Mouse (Mus musculus) urinary bladder, adult 18-20 months (tissue): ENCODE measurements at regions not wholly inside any gene's neighbourhood (a gene's known extent, or its start where the extent isn't known, plus 50 kb on each side); places are given as distances from the start of the nearest gene placed in this dataset.
A peak's percentile ranks its signal among the peaks of the same experiment; 100 is the strongest.

Experiments used
- DNase-seq, 2 experiments: peaks; one replicate each; pipeline ENCODE4 v3.0.0; 2022; ENCODE audit warnings: low spot score in 2 of 2, mixed read lengths in 2 of 2

GRCm38 (mm10) chr1:88960142-88960541 is 110.1 kb upstream of the Sh3bp4 start:
- no peak for DNase-seq

- DNase-seq, result no peak
Measured at GRCm38 (mm10) chr1:88964045-88964747, 106.0 kb upstream of the Sh3bp4 start.

DNA sequence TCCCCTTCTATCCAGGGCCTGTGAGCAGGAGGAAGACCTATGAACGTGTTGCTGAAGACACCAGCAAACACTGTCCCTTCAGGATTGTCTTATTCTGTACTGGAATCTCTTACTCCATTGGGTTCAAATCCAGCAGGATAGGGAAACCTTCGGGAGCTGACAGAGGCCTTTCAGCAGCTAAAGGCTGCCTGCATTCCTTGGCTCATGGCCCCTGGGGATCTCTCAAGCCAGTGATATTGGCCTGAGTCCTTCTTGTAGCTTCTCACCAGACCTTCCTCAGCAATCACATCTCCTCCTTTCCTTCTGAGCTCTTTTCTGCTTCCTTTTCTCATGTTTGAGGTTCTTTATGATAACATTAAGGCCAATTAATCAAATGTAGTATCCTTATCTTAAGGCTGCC is 103.8 kb upstream of the Sh3bp4 start:
- no peak for DNase-seq

GRCm38 (mm10) chr1:88968142-88968541 is 102.1 kb upstream of the Sh3bp4 start:
- no peak for DNase-seq

DNA sequence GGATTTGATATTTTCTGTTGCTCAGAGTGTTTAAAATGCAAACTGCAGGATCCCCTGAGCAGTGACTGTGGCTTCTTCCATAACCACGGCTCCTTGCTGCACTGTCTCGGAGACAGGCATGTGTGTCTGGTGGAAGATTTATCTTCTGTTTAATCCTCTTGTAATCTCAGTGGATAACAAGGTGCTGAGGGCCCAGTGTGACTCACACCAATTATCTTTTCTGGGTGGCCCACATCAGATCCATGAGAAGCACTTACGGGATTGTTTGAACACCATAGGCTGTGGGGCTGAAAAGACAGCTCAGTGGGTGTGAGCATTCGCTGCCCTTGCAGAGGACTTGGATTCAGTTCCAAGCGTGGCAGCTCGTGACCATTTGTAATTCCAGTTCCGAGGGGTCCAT is 101.2 kb upstream of the Sh3bp4 start:
- no peak for DNase-seq

DNA sequence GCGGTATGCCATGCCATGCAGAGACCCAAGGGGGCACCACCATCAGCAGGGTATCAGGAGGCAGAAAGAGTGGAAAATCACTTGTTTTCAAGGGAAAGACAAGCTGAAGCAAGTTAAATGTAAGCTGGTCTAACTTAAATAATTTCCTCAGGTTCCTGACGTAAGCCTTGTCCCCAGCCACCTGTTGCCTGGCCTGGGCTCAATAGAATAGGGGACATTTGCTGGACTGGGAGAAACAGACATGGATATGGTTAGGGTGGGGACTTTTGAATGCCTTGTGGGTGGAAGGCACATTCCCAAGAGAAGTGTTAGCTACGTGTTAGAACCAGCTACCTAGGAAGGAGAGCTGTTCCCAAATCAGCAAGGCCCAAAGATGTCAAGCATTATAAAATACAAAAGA is 100.6 kb upstream of the Sh3bp4 start:
- DNase-seq, result no peak

DNA sequence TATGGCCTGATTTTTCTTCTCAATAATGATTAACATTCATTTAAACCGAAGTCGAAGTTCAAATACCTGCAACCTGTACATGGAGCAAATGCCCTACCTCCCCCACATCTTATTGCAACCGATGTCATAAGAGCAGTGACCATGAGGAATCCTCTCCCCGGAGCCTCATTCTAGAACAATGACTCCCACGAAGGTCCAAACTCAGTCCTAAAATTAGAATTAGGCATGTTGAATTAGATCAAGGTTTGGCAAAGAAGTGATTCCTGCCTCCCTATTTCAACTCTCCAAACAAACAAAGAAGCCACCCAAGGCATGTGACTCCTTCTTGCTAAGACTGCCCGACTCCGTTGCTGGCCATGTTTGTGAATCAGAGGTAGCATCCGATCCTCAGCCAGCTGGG is 94.1 kb upstream of the Sh3bp4 start:
- DNase-seq, result no peak

DNA sequence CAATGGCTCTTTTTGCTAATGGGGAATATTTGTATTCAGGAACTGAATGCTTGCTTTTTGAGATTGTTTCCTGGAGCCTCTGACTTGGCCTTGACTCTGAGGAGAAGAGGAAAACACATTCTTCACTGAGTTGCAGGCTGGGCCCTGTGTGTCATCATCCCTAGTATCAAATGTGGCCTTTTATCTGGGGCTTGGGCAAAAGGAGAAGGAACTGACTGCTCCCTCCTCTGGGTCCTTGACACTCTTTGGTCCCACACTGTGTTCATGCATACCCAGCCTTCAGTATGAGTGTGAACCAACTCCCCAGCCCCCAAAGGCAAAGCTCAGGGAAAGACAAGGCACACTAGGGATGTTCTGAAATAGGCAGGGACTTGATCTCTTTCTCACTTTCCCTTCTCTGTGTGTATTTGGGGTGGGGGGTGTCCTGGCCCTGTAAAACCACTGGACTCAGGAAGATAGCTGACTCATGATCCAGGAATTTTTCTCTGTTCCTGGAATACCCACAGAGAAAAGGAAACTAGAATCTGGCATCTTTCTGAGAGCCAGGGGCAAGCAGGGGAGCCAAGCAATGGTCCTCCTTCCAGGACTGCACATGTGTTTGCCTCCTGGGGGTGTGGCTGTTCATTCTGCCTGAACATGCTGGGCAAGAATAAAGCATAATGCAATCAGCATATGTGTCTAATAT is 82.1 kb upstream of the Sh3bp4 start:
- DNase-seq, result no peak

- no peak for DNase-seq
Measured at GRCm38 (mm10) chr1:88994588-88995331, 75.5 kb upstream of the Sh3bp4 start.

DNA sequence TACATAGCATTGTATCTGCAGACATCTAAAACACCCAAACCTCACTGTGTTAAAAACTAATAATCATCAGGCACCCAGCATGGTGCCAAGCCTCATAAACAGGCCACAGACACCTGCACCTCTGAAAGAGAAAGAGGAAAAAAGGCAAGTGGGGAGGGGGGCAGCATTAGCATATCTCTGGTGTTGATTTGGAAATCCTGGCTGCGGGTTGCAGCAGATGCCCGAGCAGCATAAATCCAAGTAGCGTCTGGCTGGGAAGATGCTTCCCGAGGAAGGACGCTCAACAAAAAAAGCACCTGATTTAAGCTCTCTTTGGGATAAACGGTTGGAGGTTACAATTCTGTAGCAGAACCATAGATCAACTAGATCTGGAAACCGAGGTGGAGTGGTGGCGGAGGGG is 74.3 kb upstream of the Sh3bp4 start:
- DNase-seq, result no peak

- DNase-seq, result no peak
Measured at GRCm38 (mm10) chr1:88996657-88997056, 73.6 kb upstream of the Sh3bp4 start.

DNA sequence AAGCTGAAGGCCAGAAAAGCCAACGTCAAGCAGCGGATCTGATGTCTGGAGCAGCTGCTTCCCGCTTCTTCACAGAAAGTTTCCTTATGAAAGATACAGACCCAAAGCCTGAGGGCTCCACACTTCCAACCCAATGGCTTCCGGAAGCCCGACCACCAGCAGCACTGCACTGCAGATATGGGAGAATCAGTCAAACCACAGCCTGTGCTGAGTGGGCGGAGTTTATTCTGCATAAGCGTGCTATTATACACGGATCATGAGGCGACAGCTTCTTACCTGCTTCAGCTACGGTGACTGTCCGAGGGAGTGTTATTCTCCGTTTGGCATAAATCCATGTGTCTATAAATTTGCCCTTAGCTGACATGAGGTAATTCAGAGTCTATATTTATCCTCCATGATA is 72.4 kb upstream of the Sh3bp4 start:
- DNase-seq, result no peak

DNA sequence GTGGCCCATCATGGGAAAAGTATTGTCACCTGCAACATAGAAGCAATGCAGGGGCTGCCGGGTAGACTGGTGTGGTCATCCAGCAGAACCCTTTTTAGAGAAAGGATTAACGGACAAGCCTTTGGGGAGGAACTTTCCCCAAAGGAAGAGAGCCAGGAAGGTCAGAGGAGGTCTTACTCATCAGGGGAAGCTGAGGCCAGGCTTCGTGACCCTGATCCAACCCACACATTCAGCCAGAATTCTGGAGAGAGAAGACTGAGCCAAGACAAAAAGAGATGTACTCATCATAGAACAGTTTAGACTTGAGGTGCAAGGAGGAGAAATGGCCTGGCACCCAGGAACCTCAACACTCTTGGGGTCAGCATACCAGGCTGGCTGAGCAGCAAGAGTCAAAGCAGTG is 67.9 kb upstream of the Sh3bp4 start:
- no peak for DNase-seq

DNA sequence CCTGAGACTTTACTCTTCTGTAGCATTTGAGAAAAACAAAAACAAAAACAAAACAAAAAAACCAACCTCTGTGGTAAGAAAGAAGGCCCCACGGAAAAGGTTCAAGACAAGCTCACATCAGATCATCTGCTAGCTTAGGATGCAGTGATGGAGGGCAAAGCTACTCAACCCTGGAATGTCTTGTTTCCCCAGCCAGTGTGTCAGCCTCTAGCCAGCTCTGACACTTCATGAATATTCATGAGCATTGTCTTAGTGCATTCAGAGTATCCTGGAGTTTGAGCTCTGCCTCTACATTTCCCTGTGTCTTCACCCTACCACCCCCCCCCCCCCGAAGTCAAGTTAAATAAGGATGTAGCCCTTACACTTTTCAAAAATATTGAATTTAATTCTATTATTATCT is 66.5 kb upstream of the Sh3bp4 start:
- DNase-seq, result no peak

DNA sequence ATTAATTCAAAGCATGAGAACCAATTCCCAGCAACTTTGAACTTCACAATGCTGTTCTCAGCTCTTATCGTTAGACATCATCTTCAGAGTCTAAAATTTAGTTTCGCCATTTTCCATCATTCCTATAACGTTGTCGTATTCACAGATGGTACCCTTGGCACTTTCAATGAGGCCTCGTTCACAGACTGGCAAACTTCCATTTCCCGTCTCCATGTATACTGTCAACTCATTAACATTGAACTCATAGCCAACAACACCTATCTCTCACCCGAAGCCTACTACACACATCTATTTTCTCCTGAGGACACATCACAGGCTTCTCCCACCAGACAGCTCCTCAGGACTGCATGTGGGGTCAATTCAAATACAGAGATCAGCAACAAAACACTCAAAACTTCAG is 62.7 kb upstream of the Sh3bp4 start:
- no peak for DNase-seq

DNA sequence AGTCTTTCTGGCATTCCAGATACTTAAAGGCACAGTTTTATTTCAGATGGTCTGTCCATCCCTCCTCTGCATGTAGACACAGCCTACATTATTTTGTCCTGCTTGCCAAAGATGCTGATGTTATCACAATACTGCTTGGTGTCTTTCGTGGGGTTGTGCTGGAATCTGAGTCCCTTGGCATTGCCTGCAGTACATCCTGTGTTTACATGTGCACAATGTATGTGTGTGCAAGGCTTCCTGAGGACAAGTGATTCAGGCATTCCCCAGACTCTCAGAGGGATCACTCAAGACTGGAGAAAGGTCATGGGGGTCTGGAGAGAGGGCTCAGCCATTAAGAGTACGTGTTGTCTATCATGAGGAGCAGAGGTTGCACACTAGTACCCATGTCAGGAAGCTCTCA is 60.0 kb upstream of the Sh3bp4 start:
- DNase-seq, result no peak

DNA sequence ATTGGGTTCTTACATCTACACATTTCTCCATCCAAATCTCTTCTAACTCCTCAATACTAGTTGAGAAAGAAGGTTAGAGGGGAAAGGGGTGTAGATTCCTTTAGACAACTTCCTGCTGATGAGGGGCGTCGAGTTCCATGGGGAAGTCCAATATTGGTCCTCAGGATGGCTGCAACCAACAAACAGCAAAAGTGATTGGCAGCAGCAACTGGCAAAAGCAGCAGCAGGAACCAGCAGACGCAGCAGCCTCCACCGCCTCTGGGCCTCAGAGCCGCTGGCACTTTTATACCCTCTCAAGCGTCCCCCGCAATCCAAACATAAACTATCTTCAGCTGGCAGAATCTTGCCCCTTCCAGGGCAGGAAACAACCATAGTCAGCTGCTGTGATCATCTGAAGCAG is 58.8 kb upstream of the Sh3bp4 start:
- no peak for DNase-seq

- DNase-seq, result peak; percentile 41 to 76
Measured at GRCm38 (mm10) chr1:89015385-89015784, 54.8 kb upstream of the Sh3bp4 start.

GRCm38 (mm10) chr1:89015845-89016244 is 54.4 kb upstream of the Sh3bp4 start:
- DNase-seq, result no peak

DNA sequence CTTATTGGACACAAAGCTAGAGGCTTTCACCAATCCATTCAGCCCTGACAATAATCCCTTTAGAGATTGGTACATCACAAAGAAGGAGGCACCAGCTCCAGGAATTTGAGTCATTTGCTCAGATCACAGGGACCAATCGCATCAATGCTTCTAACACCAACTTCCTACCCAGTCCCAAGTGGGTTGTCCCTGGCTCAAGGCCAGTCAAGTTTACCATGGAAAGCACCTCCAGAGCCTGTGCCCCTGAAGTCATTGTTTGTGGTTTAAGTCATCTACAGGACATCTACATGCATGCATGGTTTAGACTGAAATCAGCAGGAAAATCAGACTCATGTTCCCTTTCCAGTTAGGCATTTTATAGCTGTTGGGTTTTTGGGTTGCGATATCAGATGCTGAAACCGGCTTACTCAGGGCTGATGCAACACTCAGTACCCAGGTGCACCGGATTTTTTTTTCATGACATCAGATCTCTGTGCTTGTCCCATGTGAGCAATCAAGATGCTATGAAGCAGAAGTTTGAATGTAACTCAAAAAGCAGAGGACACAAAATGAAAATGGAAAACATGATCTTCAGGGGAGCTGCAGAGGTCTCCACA is 50.3 kb upstream of the Sh3bp4 start:
- DNase-seq, result no peak
